ENCODE assay signal across 8 mouse cellular contexts in genomic region chr1:157079384-157080025, GRCm38 (mm10). TPM values are rescaled to one million over a fixed set of nuclear protein-coding genes. Genes with fewer than 3 reads are reported as not detected.
DNase-seq lines count a peak whose midpoint lies in the region; ATAC-seq and TF ChIP-seq lines count a peak whose summit lies in the region.
"Had no signal": no experiment of that assay in that cellular context is flagged by ENCODE, and none has a peak within 500 bp of the region (broad histone marks: within the 10 kb centered on the region; RNA-seq: fewer than 3 reads in every experiment).

No protein-coding gene starts in this region.

- peak; percentile 44 for TF ChIP-seq CTCF in G1E (IDR thresholded peaks at IDR 0.05; ENCODE audit: low read depth, low read length)

- peak overlapping the region; percentile 32; the same call in 1 of the 2 replicates for H3K9ac ChIP-seq in hindbrain, embryonic 12.5 days
- no peak overlapping the region for H3K9ac ChIP-seq in stomach, embryonic 16.5 days (ENCODE audit: low read length)

- H3K9me3 ChIP-seq in G1E (replicated peaks): no peaks in the 10 kb centered on the region
- H3K9me3 ChIP-seq in hindbrain, embryonic 12.5 days (replicated peaks): no peaks in the 10 kb centered on the region
- no peaks in the 10 kb centered on the region for H3K9me3 ChIP-seq in stomach, embryonic 16.5 days (replicated peaks; ENCODE audit: control insufficient read depth, low read length)

- H3K27ac ChIP-seq in hindbrain, embryonic 12.5 days: no peak overlapping the region
- H3K27ac ChIP-seq in stomach, embryonic 16.5 days (ENCODE audit: low read length): peak overlapping the region; percentile 11

- peaks cover 37% of the 10 kb centered on the region for H3K27me3 ChIP-seq in G1E (ENCODE audit: insufficient read depth, low read length)
- H3K27me3 ChIP-seq in hindbrain, embryonic 12.5 days: no peaks in the 10 kb centered on the region
- H3K27me3 ChIP-seq in stomach, embryonic 16.5 days (ENCODE audit: control insufficient read depth, insufficient read depth, low read length): no peaks in the 10 kb centered on the region

- DNase-seq in layer of hippocampus, postnatal 10 days (ENCODE audit: low spot score in 2 of 2): peak; percentile 53 to 68
- DNase-seq in layer of hippocampus, adult 8-10 months (ENCODE audit: low spot score in 2 of 2): no peak
- peak; percentile 11 for DNase-seq in G1E (ENCODE audit: low spot score)
- DNase-seq in c-Kit-positive CD71-negative TER-119-negative erythroid progenitor cells, embryonic 14.5 days (ENCODE audit: low read depth): peak; percentile 50
- DNase-seq in lung, postnatal 10 days: peak; percentile 74

- no peaks in the 10 kb centered on the region for H3K36me3 ChIP-seq in G1E (replicated peaks)
- no peaks in the 10 kb centered on the region for H3K36me3 ChIP-seq in hindbrain, embryonic 12.5 days
- H3K36me3 ChIP-seq in stomach, embryonic 16.5 days (ENCODE audit: control insufficient read depth, insufficient read depth, low read length): no peaks in the 10 kb centered on the region

- 30% methylated on average over 11 of the region's 11 CpGs for WGBS in hindbrain, embryonic 12.5 days
- WGBS in stomach, embryonic 16.5 days: 38% methylated on average over 11 of the region's 11 CpGs

- H3K4me3 ChIP-seq in G1E (ENCODE audit: low read depth, low read length): no peak overlapping the region
- H3K4me3 ChIP-seq in hindbrain, embryonic 12.5 days: no peak overlapping the region
- H3K4me3 ChIP-seq in stomach, embryonic 16.5 days (replicated peaks; ENCODE audit: low read length): no peak overlapping the region

- peaks cover 32% of the 10 kb centered on the region for H3K4me1 ChIP-seq in G1E (ENCODE audit: insufficient read depth, low read depth, low read length)
- H3K4me1 ChIP-seq in hindbrain, embryonic 12.5 days: peaks cover 22% of the 10 kb centered on the region
- no peaks in the 10 kb centered on the region; the same call in 1 of the 2 replicates for H3K4me1 ChIP-seq in stomach, embryonic 16.5 days (ENCODE audit: control insufficient read depth, insufficient read depth, low read length)

- no peak overlapping the region for H3K4me2 ChIP-seq in hindbrain, embryonic 12.5 days (replicated peaks)
- H3K4me2 ChIP-seq in stomach, embryonic 16.5 days (ENCODE audit: low read depth, low read length): no peak overlapping the region

- no peak for ATAC-seq in G1E (ENCODE audit: extremely low read depth, insufficient number of reproducible peaks, low FRiP score, poor library complexity, severe bottlenecking)
- 0 out of 2 replicates have a peak, but pooled peaks have one; percentile 32 for ATAC-seq in hindbrain, embryonic 12.5 days (ENCODE audit: low FRiP score)
- peak; percentile 31; the same call in 1 of the 2 replicates for ATAC-seq in stomach, embryonic 16.5 days (ENCODE audit: insufficient read depth, low FRiP score)

RNA-seq across cellular contexts. Expression of gene Tex35, which starts 29.0 kb away (rescaled TPM):
- not detected for total RNA-seq in layer of hippocampus, postnatal 10 days (2021)
- total RNA-seq in layer of hippocampus, adult 8-10 months (2022): under 1 TPM in 1 of 4 experiments, not detected in 3; 0.65 TPM
- total RNA-seq in G1E (2014; fragmentation: Nextera tagmentation) (not detected in 2 replicates), G1E (2017) (not detected in 2 replicates)
- not detected in 2 replicates for polyA plus RNA-seq in G1E (2012)
- not detected in 2 replicates for polyA plus RNA-seq in hindbrain, embryonic 12.5 days (2016; fragmentation: Nextera tagmentation; extraction: Ambion mirVana)
- not detected in 2 replicates for polyA plus RNA-seq in stomach, embryonic 16.5 days (2015; fragmentation: Nextera tagmentation; extraction: Ambion mirVana)
- total RNA-seq: heart, adult 18-20 months had no signal

Comparison
In these comparisons a context has a peak if more than half of its experiments do, and no peak if none do; other contexts are left out.
1. DNase-seq: peak in layer of hippocampus, postnatal 10 days (2 of 2), G1E (single experiment), c-Kit-positive CD71-negative TER-119-negative erythroid progenitor cells, embryonic 14.5 days (single experiment) and lung, postnatal 10 days (single experiment); none in layer of hippocampus, adult 8-10 months (0 of 2).